Mouse (Mus musculus) ovary, adult 10 weeks (tissue): ENCODE measurements around the gene Casd1. TPM values are rescaled to one million over a fixed set of nuclear protein-coding genes. Genes with fewer than 3 reads are reported as not detected.

ENCODE experiments used
- polyA plus RNA-seq: library from polyadenylated mRNA; stranded (reverse); fragments of 350-450 nt; fragmentation: Illumina TruSeq; extraction: RNeasy Lipid Tissue Mini Kit (QIAGEN cat#74804); gene quantifications from one replicate; pipeline ENCODE4 v1.2.3, GENCODE M21; 2014

Gene Casd1
- 125 TPM for polyA plus RNA-seq

GRCm38 (mm10) chr6:4600658-4601296 is at the start of gene Casd1:
Gene Casd1, plus strand, starts transcription at chr6:4600839.

Other genes with a start within 250 kb of the Casd1 start
- 293 TPM for gene Col1a2, start 96.0 kb upstream of the Casd1 start, polyA plus RNA-seq
- gene Sgce, start 146.4 kb downstream of the Casd1 start, polyA plus RNA-seq, result 160 TPM
- 105 TPM for gene Peg10, start 146.5 kb downstream of the Casd1 start, polyA plus RNA-seq